Mouse (Mus musculus): Measurements from ENCODE around the gene Btbd1. TPM values are rescaled to one million over a fixed set of nuclear protein-coding genes. Genes with fewer than 3 reads are reported as not detected.
"Not testable (repeated sequence)": the region's sequence is repeated elsewhere in the genome, so short reads cannot be mapped to it uniquely, and the experiment has no call there.

Gene Btbd1
- total RNA-seq, 4 experiments from 2014 or later = 148 to 159 (median 152) TPM

DNA sequence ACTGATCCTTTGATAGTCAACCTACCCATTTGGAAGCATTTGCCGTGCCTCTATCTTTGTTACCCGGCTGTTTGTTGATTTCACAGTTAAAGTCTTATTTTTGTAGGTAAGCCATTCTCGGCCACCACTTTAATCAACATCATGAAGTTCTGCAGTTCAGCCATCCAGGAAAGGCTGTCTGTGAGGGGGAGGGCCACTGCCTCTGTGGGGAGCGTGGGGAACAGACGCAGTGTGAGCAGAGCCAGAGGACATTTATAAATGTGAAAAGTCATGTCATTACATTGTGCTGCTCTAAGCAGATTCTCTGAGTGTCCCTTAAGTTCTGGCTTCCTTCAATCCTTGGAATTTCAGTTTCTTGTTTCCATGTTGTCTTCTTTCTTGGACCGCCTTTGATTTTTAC is 20.9 kb upstream of the Btbd1 start:
- DNase-seq (ENCODE audit: low spot score in 2 of 2) = no peak

DNA sequence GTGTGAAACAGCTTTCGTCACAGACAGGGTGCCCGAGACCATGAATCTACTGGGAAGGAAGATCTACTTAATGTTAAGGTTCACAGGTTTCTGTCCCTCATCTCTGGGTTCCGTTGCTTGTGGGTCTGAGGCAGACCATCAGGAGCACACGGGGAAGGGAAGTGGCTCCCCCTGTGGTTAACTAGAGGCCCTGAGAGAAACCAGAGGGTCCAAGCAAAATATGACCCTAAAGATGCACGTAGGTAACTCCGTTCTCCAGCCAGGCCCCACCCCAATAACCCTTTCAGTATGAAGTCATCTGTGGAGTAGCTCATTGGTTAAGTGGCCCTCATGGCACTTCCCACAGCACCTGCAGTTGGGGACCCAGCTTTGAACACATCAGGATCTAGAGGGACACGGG is 20.4 kb upstream of the Btbd1 start:
- DNase-seq (ENCODE audit: low spot score in 2 of 2) = no peak

DNA sequence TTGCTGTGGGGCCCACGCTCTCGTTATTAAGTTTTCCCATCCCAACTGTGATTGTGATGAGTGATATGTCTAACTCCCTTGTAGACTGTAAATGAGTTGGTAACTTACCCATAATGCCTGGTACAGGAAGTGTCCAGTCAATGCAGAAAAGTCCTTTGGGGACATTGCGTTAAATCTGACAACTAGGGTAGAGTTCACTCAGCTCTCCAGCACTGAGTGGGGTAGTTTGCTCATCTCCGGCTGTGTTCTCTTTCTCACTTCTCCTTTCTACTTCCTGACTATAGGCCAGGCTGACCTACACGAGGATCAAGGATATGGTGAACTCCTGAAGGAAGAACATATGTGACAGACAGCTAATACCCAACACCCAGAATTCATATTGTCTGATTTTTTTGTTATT is 20.0 kb upstream of the Btbd1 start:
- no peak for DNase-seq (ENCODE audit: low spot score in 2 of 2)

DNA sequence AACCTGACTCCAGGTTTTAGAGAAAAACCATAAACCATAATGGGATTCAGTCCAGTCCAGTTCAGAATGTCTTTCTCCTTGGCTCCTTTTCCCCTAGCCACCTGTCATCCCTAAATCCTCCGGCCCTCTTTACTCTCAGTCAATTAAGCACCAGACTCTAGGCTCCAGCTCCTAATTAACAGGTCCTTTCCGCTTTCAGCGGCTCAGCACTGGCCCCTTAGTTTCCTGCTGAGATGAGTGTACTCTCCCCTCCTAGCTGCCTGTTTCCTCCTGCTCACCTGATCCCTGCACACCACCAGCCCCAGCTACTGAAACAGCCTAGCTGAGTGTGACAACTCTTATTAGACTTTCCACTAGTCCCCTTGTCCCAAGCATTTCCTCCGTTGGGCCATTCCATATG is 18.5 kb upstream of the Btbd1 start:
- no peak for DNase-seq (ENCODE audit: low spot score in 2 of 2)

GRCm38 (mm10) chr7:81847010-81847409 is 17.8 kb upstream of the Btbd1 start:
- DNase-seq (ENCODE audit: low spot score in 2 of 2) = no peak

- DNase-seq (ENCODE audit: low spot score in 2 of 2) = no peak
These were observed 16.8 kb upstream of the Btbd1 start for GRCm38 (mm10) chr7:81846008-81846407.

- no peak for DNase-seq (ENCODE audit: low spot score in 2 of 2)
These were observed 16.1 kb upstream of the Btbd1 start for GRCm38 (mm10) chr7:81845313-81845712.

- DNase-seq (ENCODE audit: low spot score in 2 of 2) = no peak
These were observed 15.6 kb upstream of the Btbd1 start for GRCm38 (mm10) chr7:81844801-81845200.

DNA sequence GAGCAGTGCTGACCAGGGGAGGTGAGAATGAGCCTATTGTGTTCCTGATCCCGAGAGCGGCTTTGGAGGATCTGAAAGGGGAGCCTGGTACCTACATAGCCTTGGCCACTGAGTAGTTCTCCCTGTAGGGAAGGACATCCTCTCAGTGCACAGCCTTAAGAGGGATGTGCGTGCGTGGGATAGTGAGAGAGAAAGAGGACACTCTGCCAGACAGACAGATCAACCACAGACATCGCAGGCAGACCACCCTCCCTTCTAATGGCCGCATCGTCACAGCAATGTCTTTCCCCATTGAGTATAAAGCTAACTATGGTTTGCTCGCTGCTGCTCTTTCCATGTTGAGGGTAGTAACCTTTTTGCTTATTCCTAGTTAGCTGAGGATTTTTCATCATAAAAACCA is 14.7 kb upstream of the Btbd1 start:
- DNase-seq (ENCODE audit: low spot score in 2 of 2) = no peak

- DNase-seq (ENCODE audit: low spot score in 2 of 2) = no peak
These were observed 13.8 kb upstream of the Btbd1 start for GRCm38 (mm10) chr7:81842998-81843397.

DNA sequence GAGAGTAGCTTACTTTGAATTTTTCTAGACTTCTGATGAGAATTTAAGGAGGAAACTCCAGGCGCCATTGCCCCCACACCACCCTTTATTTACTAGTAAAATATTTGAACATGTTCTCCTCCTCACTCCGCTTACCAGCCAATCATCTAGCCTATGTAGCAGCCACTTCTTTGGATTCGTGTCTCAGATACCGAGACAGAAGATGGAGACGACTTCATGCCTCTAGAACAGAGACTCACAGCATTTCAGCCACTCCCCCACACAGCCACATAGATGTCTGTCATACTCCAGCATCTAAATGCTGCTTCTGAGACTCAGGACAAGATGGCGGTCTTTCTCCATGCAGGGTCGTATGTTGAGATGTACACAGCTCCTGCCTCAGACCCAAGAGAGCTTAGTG is 12.9 kb upstream of the Btbd1 start:
- no peak for DNase-seq (ENCODE audit: low spot score in 2 of 2)

DNA sequence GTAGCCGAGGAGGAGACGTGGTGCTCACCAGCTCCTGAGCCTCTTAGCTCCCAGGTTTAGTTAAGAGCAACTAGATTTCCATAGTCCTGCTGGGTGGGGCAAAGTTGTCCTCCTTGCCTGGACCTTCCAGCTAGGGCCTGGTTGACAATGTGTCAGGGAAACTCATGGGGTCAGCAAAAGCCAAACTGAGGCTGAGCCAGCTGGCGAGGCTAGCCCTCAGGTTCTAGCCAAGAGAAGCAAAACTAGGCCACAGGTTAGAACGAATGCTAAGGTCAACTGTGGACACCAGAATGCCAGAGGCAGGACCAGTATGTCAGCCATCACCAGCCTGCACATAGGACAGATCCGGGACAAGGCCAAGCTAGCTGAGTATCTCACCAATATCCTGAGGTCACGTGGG is 12.2 kb upstream of the Btbd1 start:
- peak in 1 of 2 experiments; percentile 52 for DNase-seq (ENCODE audit: low spot score in 2 of 2)

GRCm38 (mm10) chr7:81840661-81841181 is 11.5 kb upstream of the Btbd1 start:
- DNase-seq (ENCODE audit: low spot score in 2 of 2) = no peak

DNA sequence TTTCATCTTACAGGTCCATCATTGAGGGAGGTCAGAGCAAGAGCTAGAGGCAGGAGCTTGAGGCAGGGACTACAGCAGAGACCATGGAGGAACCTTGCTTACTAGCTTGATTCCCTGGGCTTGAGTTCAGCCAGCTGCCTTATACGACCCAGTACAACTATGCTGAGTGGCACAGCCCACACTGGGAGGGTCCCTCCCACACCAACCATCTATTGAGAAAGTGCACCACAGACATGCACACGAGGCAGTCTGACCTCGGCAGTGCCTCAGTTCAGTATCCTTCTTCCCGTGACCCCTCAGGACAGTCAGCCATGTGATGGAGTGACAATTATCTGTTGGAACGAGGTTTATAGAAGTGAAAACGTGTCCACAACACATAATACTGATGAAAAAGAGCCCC is 10.5 kb upstream of the Btbd1 start:
- no peak for DNase-seq (ENCODE audit: low spot score in 2 of 2)

GRCm38 (mm10) chr7:81837771-81838170 is 8.5 kb upstream of the Btbd1 start:
- not testable (repeated sequence) for DNase-seq (ENCODE audit: low spot score in 2 of 2)

DNA sequence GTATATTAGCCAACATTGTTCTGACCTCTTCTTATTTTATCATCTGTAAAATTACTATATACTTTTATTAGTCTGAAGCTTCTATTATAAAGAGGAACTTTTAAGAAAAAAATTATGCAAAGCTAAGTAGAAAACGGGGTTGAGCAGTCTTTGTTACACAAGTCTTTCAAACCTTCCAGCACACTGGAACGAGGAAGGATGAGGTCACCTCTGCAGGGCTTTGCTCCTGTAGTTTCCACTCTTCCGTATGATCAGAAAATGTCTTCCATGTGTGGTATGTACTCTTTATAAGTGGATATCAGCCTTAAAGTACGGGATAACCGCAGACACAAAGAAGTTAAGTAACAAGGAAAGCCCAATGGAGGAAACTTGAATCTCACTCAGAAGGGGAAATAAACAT is 6.2 kb upstream of the Btbd1 start:
- no peak for DNase-seq (ENCODE audit: low spot score in 2 of 2)

DNA sequence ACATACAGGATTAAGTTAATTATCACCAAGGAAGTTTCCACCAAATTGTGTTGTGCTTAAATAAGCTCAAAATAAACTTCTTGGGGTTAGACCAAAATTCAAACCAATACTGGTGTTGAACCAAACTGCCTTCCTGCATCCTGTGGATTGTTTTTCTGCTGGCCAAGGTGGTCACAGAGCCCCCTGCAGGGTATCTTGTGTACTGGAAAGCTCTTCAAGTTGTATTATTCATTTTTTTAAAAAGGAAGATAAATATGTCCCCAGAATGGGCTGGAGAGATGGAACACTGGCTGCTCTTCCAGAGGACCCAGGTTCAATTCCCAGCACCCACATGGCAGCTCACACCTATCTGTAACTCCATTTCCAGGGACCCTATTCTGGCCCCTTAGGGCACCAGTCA is 5.6 kb upstream of the Btbd1 start:
- DNase-seq (ENCODE audit: low spot score in 2 of 2) = no peak

- DNase-seq (ENCODE audit: low spot score in 2 of 2) = peak in 1 of 2 experiments; percentile 41
These were observed 401 bp downstream of the Btbd1 start for GRCm38 (mm10) chr7:81828681-81829378.

DNA sequence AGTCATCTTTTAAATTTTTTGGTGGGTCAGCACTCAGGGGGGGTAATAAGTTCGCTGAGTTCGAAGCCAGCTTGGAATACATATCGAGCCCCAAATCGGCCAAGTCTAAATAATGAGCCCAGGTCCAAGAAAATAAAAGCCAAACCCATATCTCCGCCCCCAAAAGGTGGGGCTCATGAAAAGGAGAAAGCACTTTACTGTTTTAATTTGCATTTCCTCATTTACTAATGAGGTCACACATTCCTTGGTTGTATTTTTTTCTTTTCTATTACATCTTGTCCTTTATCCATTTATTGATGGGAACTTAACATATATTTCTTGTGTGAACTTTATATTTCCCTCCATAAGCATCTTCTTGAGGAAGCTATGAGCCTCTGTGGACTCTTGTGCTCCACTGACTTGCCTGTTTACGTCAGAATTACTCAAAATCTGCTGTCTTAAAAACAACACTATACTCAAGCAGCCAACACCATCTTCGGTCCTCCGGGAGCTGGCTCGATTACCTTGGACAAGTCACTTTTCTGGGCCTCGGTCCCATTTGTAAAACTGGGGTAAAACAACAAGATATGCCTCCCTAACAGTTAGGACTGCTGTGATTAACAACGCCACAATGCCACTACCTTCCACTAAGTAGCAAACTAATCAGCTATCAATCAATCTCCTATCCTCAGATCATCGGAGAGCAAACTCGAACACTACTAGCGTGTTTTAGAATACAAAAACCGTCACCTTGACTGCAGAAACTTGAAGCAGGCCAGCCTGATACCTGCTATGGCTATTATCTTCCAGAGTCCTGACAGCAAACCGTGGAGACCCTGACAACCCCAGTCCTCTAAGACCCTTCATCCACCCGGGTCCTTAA is 1.2 kb downstream of the Btbd1 start:
- DNase-seq (ENCODE audit: low spot score in 2 of 2) = no peak

DNA sequence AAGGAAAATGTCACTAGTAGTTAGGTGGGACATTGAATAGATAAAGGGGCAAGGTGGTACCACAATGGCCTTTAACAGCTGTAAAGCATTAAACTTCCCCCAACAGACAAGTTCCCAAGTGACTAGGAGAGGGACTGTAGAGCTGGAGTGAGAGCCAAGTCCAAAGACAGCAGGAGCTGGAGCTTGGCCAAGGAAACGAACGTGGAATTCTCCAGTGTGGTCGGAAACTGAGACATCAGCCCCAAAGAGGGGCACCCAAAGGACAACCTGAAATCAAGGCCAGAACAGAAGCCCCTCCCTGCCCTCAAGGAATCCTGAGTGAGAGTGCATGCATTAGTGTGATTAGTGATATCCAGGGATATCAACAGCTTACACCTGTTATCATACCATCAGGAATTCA is 3.9 kb downstream of the Btbd1 start:
- no peak for DNase-seq (ENCODE audit: low spot score in 2 of 2)

DNA sequence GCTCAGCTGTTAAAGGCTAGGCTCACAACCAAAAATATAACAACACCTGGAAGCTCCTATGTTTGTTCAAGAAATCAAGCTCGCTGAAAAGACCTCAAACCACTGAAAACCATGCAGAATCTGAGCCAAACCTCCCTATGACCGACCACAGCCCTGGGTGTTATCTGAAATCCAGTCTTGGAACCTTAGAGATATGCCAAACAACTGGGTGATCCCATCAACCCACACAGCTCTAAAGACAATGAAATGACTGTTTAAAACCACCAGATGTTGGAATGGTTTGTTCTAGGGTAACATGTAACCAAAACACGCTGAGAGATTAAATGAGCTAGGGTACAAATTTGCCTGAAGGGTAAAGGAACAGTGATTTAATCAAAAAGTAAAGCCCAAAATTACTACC is 4.3 kb downstream of the Btbd1 start:
- DNase-seq (ENCODE audit: low spot score in 2 of 2) = no peak

GRCm38 (mm10) chr7:81806067-81806466 is 23.2 kb downstream of the Btbd1 start:
- DNase-seq (ENCODE audit: low spot score in 2 of 2) = no peak

All from gastrocnemius, adult 8-10 months (tissue).